Mouse (Mus musculus): ENCODE measurements around the gene Ccsap.
A peak's percentile ranks its signal among the peaks of the same experiment; 100 is the strongest.

The Ccsap gene

DNA sequence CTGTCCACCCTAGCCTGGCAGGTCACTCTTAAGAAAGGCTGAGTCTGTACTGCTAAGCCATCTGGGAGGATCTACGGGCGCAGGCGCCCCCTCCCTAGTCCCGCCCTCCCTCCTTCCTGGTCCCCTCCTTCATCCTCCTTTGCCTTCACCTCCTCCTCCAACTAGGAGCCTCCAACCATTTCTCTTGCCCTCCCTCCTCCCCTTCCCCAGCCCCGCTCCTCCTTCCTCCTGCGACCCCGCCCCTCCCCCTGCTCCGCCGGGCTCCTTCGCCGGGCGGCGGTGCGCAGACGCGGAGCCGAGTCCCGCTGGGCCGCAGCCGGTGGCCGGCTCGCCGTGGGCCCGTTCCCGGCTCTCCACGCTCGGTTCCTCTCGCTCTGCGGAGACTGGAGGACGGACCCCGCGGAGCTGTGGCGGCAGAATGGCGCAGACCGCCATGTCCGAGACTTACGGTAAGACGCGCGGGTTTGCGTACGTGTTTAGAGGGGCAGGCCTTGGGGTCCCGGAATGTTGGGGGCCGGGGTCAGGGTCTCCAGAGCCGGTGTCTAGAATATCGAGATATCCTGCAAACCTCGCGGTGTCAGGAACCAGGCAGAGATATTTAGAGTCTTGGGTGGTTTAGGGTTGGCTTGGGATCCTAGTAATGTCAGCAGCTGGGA, 54.2 kb downstream of the Ccsap start, which contains the start of gene Rab4a:
TSS of gene Rab4a (plus strand) at position 268 of the 656 bp plus-strand sequence.
- DNase-seq (ENCODE audit: low spot score), result peak; percentile 84

DNA sequence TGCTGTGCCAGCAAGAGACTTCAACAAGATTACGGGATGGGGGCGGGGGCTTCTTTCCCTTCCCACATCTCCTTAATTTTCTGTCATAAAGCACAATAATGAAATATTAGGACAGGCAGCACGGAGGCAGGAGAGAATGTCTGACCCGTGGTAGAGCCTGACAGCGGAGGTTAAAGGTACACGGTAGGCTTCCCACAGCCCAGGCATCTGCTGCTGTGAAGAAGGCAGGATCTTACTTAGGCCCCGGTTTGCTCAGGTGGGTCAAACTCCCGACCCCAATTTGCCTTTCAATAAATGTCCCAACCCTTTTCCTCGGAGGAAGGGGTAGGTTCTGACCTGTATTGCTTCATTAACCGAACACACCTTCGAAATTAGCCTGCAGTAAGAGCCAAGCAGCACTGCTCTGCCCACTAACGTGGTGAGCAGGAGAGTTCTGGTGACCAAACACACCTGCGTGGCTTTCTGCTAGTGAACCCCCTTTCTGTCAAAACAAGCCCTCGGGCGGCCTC, 54.7 kb downstream of the Ccsap start:
- no peak for DNase-seq (ENCODE audit: low spot score)

DNA sequence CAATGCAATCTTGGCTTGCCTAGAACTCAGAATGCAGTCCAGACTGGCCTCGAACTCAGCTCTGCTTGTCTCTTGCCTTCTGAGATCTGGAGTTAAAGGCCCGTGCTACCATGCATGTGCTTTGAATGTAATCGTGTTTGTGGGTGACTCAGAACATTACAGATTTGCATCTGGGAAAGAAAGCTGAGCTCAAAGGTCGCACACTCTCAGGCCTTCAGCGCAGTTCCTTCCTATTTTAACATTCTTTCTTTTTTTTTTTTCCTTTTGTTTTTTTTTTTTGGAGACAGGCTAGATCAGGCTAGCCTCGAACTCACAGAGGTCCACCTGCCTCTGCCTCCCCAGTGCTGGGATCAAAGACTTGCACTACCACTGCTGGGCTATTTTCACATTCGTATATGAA, 55.4 kb downstream of the Ccsap start:
- DNase-seq (ENCODE audit: low spot score), result no peak

DNA sequence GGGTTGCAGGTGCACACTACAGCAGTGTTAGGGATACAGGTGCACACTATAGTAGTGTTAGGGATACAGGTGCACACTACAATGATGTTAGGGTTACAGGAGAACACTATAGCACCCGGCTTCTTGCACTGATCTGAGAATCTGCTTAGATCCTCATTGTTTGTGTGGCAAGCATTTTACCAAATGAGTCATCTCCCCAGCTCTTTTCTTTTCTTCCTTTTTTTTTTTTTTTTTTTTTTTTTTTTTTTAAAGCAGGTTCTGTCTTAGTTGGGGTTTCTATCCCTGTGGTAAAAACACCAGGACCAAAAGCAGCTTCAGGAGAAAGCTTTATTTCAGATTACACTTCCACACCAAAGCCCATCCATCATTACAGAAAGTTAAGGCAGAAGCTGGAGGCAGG, 56.4 kb downstream of the Ccsap start:
- no peak for DNase-seq (ENCODE audit: low spot score)

DNA sequence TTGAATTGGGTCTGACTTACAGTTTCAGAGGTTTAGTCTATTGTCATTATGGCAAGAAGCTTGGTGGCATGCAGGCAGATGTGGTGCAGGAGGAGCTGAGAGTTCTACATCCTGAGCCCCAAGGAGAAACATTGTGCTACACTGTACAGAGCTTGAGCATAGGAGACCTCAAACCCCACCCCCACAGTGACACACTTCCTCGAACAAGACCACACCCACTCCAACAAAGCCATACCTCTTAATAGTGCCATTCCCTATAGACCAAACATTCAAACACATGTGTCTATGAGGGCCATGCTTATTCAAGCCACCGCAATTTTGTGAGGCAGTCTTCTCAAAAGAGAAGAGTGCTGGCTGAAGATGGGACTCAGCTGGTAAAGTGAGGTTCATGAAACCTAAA, 58.5 kb downstream of the Ccsap start:
- DNase-seq (ENCODE audit: low spot score), result no peak

DNA sequence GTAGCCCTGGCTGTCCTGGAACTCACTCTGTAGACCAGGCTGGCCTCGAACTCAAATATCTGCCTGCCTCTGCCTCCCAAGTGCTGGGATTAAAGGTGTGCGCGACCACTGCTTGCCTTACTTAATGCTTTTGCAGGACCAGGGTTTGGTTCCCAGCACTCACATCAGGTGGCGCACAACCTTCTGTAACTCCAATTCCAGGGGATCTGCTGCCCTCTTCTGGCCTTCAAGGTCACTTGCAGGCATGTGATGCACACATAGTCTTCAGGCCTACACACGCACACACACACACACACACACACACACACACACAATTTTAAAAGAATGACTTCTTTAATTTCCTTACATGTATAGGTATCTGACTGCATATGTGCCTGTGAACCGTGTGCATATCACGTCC, 59.1 kb downstream of the Ccsap start:
- no peak for DNase-seq (ENCODE audit: low spot score)

DNA sequence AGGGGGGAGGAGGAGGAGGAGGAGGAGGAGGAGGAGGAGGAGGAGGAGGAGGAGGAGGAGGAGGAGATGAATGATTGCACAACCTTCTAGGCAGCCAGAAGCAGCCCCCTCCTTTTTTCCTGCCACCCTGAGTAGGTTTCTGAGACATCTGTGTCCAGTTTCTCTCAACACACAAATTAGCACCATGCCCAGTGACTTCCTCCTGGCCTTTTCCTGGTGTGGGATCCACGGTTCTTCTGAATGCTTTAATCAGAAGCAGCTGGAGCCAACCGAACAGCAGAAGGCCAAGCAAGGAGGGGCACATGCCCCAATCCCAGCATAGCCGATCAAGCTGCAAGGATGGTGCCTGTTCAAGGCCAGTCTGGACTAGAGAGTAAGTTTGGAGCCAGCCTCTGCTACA, 60.1 kb downstream of the Ccsap start:
- no peak for DNase-seq (ENCODE audit: low spot score)

DNA sequence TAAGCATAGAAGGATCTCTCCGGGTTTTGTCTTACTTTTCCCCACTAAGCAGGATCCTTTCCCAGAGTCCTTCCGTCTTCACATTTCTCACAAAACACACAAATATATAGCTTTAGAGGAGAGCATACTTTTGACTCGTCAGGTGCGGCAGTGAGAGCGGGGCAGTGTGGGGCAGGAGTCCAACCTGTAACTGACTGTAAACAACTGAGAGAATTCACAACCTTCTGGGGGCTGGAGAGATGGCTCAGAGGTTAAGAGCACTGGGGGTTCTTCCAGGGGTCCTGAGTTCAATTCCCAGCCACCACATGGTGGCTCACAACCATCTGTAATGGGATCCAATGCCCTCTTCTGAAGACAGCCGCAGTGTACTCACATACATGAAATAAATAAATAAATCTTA, 60.6 kb downstream of the Ccsap start:
- no peak for DNase-seq (ENCODE audit: low spot score)

DNA sequence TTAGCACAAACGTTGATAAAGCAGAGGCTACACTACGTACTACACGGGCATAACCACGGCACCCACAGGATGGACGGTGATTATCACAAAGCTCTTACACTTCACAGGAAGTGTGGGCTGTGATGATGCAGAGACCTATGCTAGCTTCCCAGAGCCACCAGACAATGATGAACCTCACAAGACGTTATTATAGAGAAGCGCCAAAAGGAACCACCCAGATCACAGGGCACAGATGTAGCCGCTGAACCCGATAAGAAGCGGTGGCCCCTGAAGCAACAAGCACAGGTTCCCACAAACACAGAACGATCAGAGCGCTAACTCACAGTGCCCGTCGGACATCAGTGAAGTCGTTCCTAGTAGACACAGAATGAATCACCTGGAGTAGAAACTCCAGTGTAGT, 62.1 kb downstream of the Ccsap start:
- no peak for DNase-seq (ENCODE audit: low spot score)

DNA sequence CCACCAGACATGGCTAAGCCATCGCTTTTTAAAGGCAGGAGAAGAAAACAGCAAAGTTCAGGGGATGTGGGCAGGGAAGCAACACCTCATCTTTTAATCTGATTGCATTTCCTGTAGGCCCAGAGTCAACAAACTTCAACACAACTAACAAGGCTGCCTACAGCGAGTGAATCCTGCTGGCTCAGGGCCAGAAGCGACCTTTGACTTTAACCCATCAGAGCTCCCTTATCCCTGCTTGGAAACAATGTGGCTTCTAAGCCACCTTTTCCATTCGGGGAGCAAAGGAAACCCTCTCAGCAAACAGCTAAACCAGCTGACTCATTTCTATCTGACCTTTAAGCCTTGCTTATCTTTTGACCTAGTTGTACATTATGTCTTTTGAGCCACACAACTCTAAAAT, 63.3 kb downstream of the Ccsap start:
- no peak for DNase-seq (ENCODE audit: low spot score)

DNA sequence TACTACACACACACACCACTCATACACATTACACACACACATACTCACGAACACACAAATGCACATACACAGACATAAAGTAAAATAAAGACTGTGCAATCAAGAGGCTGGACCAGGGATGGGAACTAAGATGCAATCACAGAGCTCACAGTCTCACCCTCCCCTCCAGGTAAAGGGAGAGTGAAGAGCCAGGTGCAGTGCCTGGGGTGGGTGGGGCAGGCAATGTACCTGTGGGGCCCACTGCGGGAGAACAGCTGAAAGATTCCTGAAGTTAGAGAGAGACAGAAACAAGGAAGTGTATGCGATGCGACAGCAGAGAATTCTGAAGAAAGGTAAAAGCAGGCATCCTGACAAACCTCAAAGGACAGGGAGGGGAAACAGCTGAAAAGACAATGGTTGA, 65.2 kb downstream of the Ccsap start:
- DNase-seq (ENCODE audit: low spot score), result no peak

DNA sequence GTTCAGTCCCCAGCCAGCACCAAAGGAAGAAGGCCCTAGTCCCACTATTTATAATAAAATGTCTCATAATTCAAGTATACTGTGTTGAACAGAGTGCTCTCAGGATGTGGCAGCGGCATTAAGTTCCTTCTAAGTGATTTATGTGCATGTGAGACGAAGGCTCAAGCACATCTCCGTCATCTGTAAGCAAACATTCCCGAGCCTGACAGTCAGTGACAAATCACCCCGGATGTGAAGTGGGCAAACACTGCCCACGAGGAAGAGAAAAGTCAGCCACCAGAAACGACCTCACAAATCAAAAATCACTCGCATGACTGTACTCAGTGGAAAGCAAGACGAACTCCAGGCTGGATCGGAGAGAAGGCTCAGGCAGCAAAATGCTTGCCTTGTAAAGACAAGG, 66.1 kb downstream of the Ccsap start:
- no peak for DNase-seq (ENCODE audit: low spot score)

DNA sequence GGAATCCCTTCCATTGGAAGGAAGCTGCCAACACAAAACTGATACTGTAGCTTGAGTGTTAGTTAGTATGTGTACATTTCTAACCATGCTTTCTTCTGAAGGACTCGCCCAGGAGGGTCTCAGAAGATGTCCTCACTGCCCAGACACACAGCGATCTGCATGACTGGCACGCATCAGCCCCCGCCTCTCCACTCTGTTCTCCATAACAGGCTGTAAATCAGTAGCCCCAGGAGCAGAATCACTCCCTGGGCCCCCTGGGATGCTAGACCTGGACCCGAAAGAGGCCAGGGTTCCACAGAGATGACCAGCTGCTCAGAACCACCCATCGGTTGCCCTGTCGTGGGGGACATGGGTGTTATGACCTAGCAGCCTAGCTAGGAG, 68.2 kb downstream of the Ccsap start:
- DNase-seq (ENCODE audit: low spot score), result no peak

DNA sequence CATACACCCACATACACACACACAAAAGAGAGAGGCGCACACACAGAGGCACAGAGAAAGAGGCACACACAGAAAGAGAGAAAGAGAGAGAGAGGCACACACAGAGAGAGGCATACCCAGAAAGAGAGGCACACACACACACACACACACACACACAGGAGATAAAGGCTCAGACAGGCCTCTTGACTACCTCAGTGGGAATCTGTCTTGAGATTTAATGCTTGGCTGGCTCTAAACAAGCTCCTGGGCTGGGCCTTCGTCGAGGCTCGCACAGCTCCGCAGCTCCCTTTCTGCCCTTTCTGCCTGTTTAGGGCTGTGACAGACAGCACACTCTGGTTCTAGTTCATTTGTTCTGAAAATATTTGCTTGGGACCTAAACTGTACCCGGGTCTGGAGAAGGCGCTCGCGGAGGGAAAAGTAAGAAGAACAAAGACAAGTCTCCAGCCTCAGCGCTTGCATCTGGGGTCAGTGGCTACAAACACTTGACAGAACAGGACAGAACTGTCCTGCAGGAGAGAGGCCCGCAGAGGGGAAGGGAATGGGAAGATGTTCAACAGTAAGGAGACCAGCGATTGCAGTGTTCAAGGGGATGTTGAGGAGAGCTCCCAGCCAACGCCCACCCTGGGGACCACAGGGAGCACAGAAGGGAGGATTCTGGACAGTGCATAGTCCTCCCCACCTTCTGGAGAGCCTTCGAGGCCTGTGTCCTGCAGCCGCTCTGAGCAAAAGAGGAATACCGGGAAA, 68.7 kb downstream of the Ccsap start:
- no peak for DNase-seq (ENCODE audit: low spot score)

All from ovary, postnatal 14 days (tissue).